Mouse (Mus musculus) liver, postnatal 0 days (tissue): Measurements from ENCODE around the gene Pdia6. TPM values are rescaled to one million over a fixed set of nuclear protein-coding genes. Genes with fewer than 3 reads are reported as not detected.

ENCODE experiments used
- ATAC-seq: fragments of 200-750 bp; cut with Nextera tagmentation; 2 replicates; pipeline ENCODE4 v1.8.0; 2017; ENCODE audit warnings: mild to moderate bottlenecking, moderate library complexity
- DNase-seq: peaks from one replicate; pipeline ENCODE4 v3.0.0-alpha.2; 2016
- H3K27ac ChIP-seq: fragments of 300-500 bp; sonication (generic); 2 replicates; pipeline ENCODE4 v1.5.1; 2014; ENCODE audit warnings: antibody characterized with exemption, moderate library complexity, mild to moderate bottlenecking, low read depth
- H3K27me3 ChIP-seq: fragments of 300-500 bp; sonication (generic); 2 replicates; pipeline ENCODE4 v1.6.1; 2014; ENCODE audit warnings: low read length, control low read depth, mixed read lengths; ENCODE audit not compliant: insufficient read depth
- H3K36me3 ChIP-seq: fragments of 300-500 bp; sonication (generic); replicated peaks from 2 replicates; pipeline ENCODE4 v1.6.1; 2014; ENCODE audit warnings: mild to moderate bottlenecking, control low read depth, low read length, moderate library complexity, mixed read lengths; ENCODE audit not compliant: insufficient read depth
- H3K4me1 ChIP-seq: fragments of 300-500 bp; sonication (generic); 2 replicates; pipeline ENCODE4 v1.6.1; 2014; ENCODE audit warnings: antibody characterized with exemption, mild to moderate bottlenecking, control low read depth; ENCODE audit not compliant: insufficient read depth
- H3K4me2 ChIP-seq: fragments of 300-500 bp; sonication (generic); 2 replicates; pipeline ENCODE4 v1.6.1; 2014; ENCODE audit warnings: low read depth, mild to moderate bottlenecking, low read length, moderate library complexity, mixed read lengths
- H3K4me3 ChIP-seq: fragments of 300-500 bp; sonication (generic); 2 replicates; pipeline ENCODE4 v1.5.1; 2014; ENCODE audit warnings: low read depth, low read length
- H3K9ac ChIP-seq: fragments of 300-500 bp; sonication (generic); replicated peaks from 2 replicates; pipeline ENCODE4 v1.6.1; 2014; ENCODE audit warnings: mild to moderate bottlenecking, moderate library complexity
- H3K9me3 ChIP-seq: fragments of 300-500 bp; sonication (generic); 2 replicates; pipeline ENCODE4 v1.6.1; 2016; ENCODE audit warnings: mild to moderate bottlenecking, control low read depth, low read length, mixed read lengths
- CTCF ChIP-seq: sonication (generic); IDR thresholded peaks from 2 replicates; pipeline ENCODE4 v1.5.1; 2016; ENCODE audit warnings: antibody characterized with exemption, low read depth
- EP300 ChIP-seq: IDR thresholded peaks from 2 replicates; pipeline ENCODE4 v1.6.1; 2016; ENCODE audit warnings: antibody characterized with exemption, low read depth, mild to moderate bottlenecking
- WGBS: fragments of 180-500 bp; shearing (Covaris S2); extraction: QIAGEN DNeasy Blood & Tissue Kit; methylation state at CpG from one replicate; pipeline ENCODE4 v1.1.7; 2014; ENCODE audit not compliant: insufficient replicate concordance; 5-methylcytosine and 5-hydroxymethylcytosine counted together
- polyA plus RNA-seq: library from polyadenylated mRNA; unstranded; fragments of >200 nt; fragmentation: Nextera tagmentation; extraction: Ambion mirVana; gene quantifications from 2 replicates; pipeline ENCODE4 v1.2.1, GENCODE M21; 2015

The Pdia6 gene
- polyA plus RNA-seq, 1 experiment from 2014 or later = 133 TPM

GRCm38 (mm10) chr12:17241016-17241415 is 25.3 kb upstream of the Pdia6 start:
- WGBS = 77% methylated on average over 2 of the region's 2 CpGs
- Histone ChIP-seq H3K4me1 (no peaks in the 10 kb centered on the region), H3K27me3 (no peaks in the 10 kb centered on the region), H3K9ac (no peak overlapping the region), H3K27ac (no peak overlapping the region), H3K4me2 (no peak overlapping the region), H3K9me3 (no peaks in the 10 kb centered on the region), H3K36me3 (no peaks in the 10 kb centered on the region), H3K4me3 (no peak overlapping the region)
- DNase-seq (no peak), ATAC-seq (no peak)
- TF ChIP-seq CTCF = no peak
- no peak for TF ChIP-seq EP300

GRCm38 (mm10) chr12:17241614-17242013 is 24.7 kb upstream of the Pdia6 start:
- Histone ChIP-seq H3K27ac (no peak overlapping the region), H3K9me3 (no peaks in the 10 kb centered on the region), H3K36me3 (no peaks in the 10 kb centered on the region), H3K27me3 (no peaks in the 10 kb centered on the region), H3K4me1 (no peaks in the 10 kb centered on the region), H3K4me3 (no peak overlapping the region), H3K4me2 (no peak overlapping the region), H3K9ac (no peak overlapping the region)
- DNase-seq = no peak
- no peak for TF ChIP-seq CTCF
- TF ChIP-seq EP300 = no peak
- WGBS = 85% methylated on average over 9 of the region's 9 CpGs
- ATAC-seq = no peak

- Histone ChIP-seq H3K4me2 (no peak overlapping the region), H3K9me3 (no peaks in the 10 kb centered on the region), H3K4me3 (no peak overlapping the region), H3K36me3 (no peaks in the 10 kb centered on the region), H3K27me3 (no peaks in the 10 kb centered on the region), H3K27ac (no peak overlapping the region), H3K9ac (no peak overlapping the region), H3K4me1 (no peaks in the 10 kb centered on the region)
- TF ChIP-seq EP300 (no peak), CTCF (0 out of 2 replicates have a peak, but pooled peaks have one; percentile 5)
- DNase-seq = no peak
- ATAC-seq = no peak
These were observed 24.3 kb upstream of the Pdia6 start for GRCm38 (mm10) chr12:17242041-17242440.

- Histone ChIP-seq H3K9ac (no peak overlapping the region), H3K4me1 (no peaks in the 10 kb centered on the region), H3K36me3 (no peaks in the 10 kb centered on the region), H3K9me3 (no peaks in the 10 kb centered on the region), H3K27me3 (no peaks in the 10 kb centered on the region), H3K4me2 (no peak overlapping the region), H3K27ac (no peak overlapping the region), H3K4me3 (no peak overlapping the region)
- ATAC-seq (no peak), DNase-seq (no peak)
- no peak for TF ChIP-seq EP300
- TF ChIP-seq CTCF = no peak
- WGBS = 65% methylated on average over 8 of the region's 8 CpGs
These were observed 15.4 kb upstream of the Pdia6 start for GRCm38 (mm10) chr12:17250962-17251361.

- no peak for ATAC-seq
- no peaks in the 10 kb centered on the region for H3K4me1 ChIP-seq
These were observed 13.3 kb upstream of the Pdia6 start for GRCm38 (mm10) chr12:17253069-17253468.

GRCm38 (mm10) chr12:17255602-17256001 is 10.7 kb upstream of the Pdia6 start:
- WGBS = 70% methylated on average over 6 of the region's 6 CpGs
- TF ChIP-seq EP300 (no peak), CTCF (no peak)
- no peak overlapping the region for H3K9ac ChIP-seq
- H3K36me3 ChIP-seq = no peaks in the 10 kb centered on the region
- H3K27ac ChIP-seq = no peak overlapping the region
- no peak overlapping the region for H3K4me2 ChIP-seq
- ATAC-seq (no peak), DNase-seq (no peak)
- no peaks in the 10 kb centered on the region for H3K4me1 ChIP-seq
- H3K4me3 ChIP-seq = no peak overlapping the region
- H3K27me3 ChIP-seq = no peaks in the 10 kb centered on the region
- no peaks in the 10 kb centered on the region for H3K9me3 ChIP-seq

More at GRCm38 (mm10) chr12:17253069-17253468, 13.3 kb upstream of the Pdia6 start:
- WGBS = 10% methylated on average over 9 of the region's 9 CpGs
- Histone ChIP-seq H3K27me3 (no peaks in the 10 kb centered on the region), H3K9me3 (no peaks in the 10 kb centered on the region), H3K36me3 (no peaks in the 10 kb centered on the region), H3K4me3 (no peak overlapping the region), H3K9ac (no peak overlapping the region), H3K27ac (no peak overlapping the region), H3K4me2 (no peak overlapping the region)
- DNase-seq = peak; percentile 64
- TF ChIP-seq EP300 = no peak
- TF ChIP-seq CTCF = peak; percentile 70

- ATAC-seq (0 out of 2 replicates have a peak, but pooled peaks have one; percentile 38), DNase-seq (peak; percentile 50)
- H3K27me3 ChIP-seq = no peaks in the 10 kb centered on the region
- H3K4me3 ChIP-seq = no peak overlapping the region
- H3K9ac ChIP-seq = no peak overlapping the region
- no peak overlapping the region for H3K27ac ChIP-seq
- H3K36me3 ChIP-seq = no peaks in the 10 kb centered on the region
- H3K4me2 ChIP-seq = no peak overlapping the region
- H3K9me3 ChIP-seq = no peaks in the 10 kb centered on the region
- peak; percentile 81 for TF ChIP-seq CTCF
- no peak for TF ChIP-seq EP300
- 4% methylated on average over 7 of the region's 10 CpGs for WGBS
- no peaks in the 10 kb centered on the region for H3K4me1 ChIP-seq
These were observed 9.4 kb upstream of the Pdia6 start for GRCm38 (mm10) chr12:17256905-17257304.
